Mouse (Mus musculus) limb, embryonic 15.5 days (tissue): ENCODE data around the gene Taar8b. TPM values are rescaled to one million over a fixed set of nuclear protein-coding genes. Genes with fewer than 3 reads are reported as not detected.
"Not testable (repeated sequence)": the region's sequence is repeated elsewhere in the genome, so short reads cannot be mapped to it uniquely, and the experiment has no call there.

ENCODE experiments used
- ATAC-seq: fragments of 200-750 bp; cut with Nextera tagmentation; 2 replicates; pipeline ENCODE4 v1.8.0; 2017; ENCODE audit warnings: low read depth, moderate TSS enrichment; ENCODE audit not compliant: insufficient number of reproducible peaks, low FRiP score, low TSS enrichment
- H3K27ac ChIP-seq: fragments of 300-500 bp; sonication (generic); 2 replicates; pipeline ENCODE4 v1.5.1; 2015; ENCODE audit warnings: moderate library complexity, mild to moderate bottlenecking, inconsistent platforms
- H3K27me3 ChIP-seq: fragments of 300-500 bp; sonication (generic); 2 replicates; pipeline ENCODE4 v1.6.1; 2015; ENCODE audit warnings: inconsistent platforms
- H3K36me3 ChIP-seq: fragments of 300-500 bp; sonication (generic); 2 replicates; pipeline ENCODE4 v1.6.1; 2015; ENCODE audit warnings: inconsistent platforms
- H3K4me1 ChIP-seq: fragments of 300-500 bp; sonication (generic); 2 replicates; pipeline ENCODE4 v1.6.1; 2015; ENCODE audit warnings: inconsistent platforms
- H3K4me2 ChIP-seq: fragments of 300-500 bp; sonication (generic); 2 replicates; pipeline ENCODE4 v1.6.1; 2015; ENCODE audit warnings: mild to moderate bottlenecking, inconsistent platforms
- H3K4me3 ChIP-seq: fragments of 300-500 bp; sonication (generic); 2 replicates; pipeline ENCODE4 v1.5.1; 2015; ENCODE audit warnings: mild to moderate bottlenecking, inconsistent platforms
- H3K9ac ChIP-seq: fragments of 300-500 bp; sonication (generic); 2 replicates; pipeline ENCODE4 v1.6.1; 2015; ENCODE audit warnings: inconsistent platforms
- H3K9me3 ChIP-seq: fragments of 300-500 bp; sonication (generic); 2 replicates; pipeline ENCODE4 v1.6.1; 2016; ENCODE audit warnings: inconsistent platforms
- WGBS: fragments of 180-500 bp; shearing (Covaris S2); methylation state at CpG from one replicate; pipeline ENCODE4 v1.1.7; 2015; 5-methylcytosine and 5-hydroxymethylcytosine counted together
- polyA plus RNA-seq: library from polyadenylated mRNA; unstranded; fragments of >200 nt; fragmentation: Nextera tagmentation; extraction: Ambion mirVana; gene quantifications from 2 replicates; pipeline ENCODE4 v1.2.1, GENCODE M21; 2015

Gene Taar8b
- polyA plus RNA-seq, 1 experiment from 2014 or later = not detected

DNA sequence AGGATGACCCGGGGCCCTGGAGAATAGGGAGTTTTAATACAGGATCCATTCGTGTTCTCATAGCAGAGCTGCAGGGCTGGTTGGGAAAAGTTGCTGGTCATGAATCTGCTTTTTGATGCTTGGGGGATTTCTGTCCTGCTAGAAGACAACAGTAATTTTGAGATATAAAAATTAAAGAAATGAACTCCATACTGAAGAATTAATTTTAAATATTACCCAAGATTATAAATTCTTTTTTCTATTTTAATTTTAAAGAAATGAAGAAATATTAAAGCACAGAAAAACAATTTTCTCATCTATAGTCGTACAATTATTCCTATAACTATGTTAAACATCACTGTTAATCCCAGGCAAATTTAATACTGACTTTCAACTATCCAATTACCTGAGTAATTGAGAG, 9.7 kb upstream of the Taar8b start, which contains the start of gene Taar8c:
Gene Taar8c, minus strand, starts transcription at position 101 of the 400 bp plus-strand sequence.
- not testable (repeated sequence) for H3K9ac ChIP-seq, H3K4me2 ChIP-seq, H3K27ac ChIP-seq, H3K27me3 ChIP-seq, H3K9me3 ChIP-seq, ATAC-seq, H3K36me3 ChIP-seq, H3K4me3 ChIP-seq, H3K4me1 ChIP-seq
- whole genome bisulfite sequencing = 82% methylated on average over 1 of the region's 3 CpGs

DNA sequence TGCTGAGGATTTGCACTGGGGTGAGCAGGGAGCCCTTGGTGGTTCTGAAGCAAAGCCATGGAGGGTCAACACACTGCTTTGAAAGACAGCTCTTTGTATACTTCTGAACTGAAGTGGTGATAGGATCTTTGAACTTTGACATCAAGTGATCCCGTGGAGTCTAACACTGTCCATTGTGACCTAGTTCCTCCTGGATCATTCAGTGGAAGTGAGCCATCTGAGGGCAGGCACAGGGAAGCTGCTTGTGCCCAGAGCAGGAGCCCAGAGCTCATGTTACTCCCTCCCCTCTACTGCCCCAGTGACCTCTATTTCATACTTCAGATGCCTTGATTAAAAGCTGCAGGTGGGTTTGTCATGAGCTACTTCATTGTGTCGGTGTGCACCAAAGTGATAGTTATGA, 4.9 kb upstream of the Taar8b start:
- H3K27me3 ChIP-seq, H3K9me3 ChIP-seq, H3K9ac ChIP-seq, ATAC-seq, H3K4me1 ChIP-seq, H3K36me3 ChIP-seq, H3K4me2 ChIP-seq, H3K27ac ChIP-seq, H3K4me3 ChIP-seq: not testable (repeated sequence)
- 69% methylated on average over 2 of the region's 2 CpGs for whole genome bisulfite sequencing

DNA sequence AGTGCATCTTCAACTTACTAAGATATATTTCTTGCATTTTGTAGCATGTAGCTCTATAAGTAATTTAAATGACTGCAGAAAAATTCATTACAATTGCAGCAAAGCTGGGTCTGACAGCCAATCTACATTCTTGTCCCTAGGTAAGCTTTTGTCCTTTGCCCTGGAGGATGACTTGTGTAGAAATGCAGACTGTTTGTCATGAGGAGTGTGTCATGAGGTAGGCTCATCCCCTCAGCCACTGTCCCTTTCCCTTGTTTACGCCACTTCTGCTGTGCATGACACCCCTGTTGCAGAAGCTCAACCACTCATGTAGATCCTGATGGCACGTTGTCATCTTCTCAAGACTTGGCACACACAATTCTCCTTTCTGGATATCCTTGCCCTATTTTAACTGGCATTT, 4.9 kb downstream of the Taar8b start:
- H3K9ac ChIP-seq = no peak overlapping the region
- H3K36me3 ChIP-seq = no peaks in the 10 kb centered on the region
- no peak for ATAC-seq
- H3K9me3 ChIP-seq = no peaks in the 10 kb centered on the region
- no peak overlapping the region for H3K4me3 ChIP-seq
- H3K27me3 ChIP-seq = no peaks in the 10 kb centered on the region
- no peaks in the 10 kb centered on the region for H3K4me1 ChIP-seq
- H3K4me2 ChIP-seq = no peak overlapping the region
- H3K27ac ChIP-seq = no peak overlapping the region
- 92% methylated on average over 2 of the region's 2 CpGs for WGBS

DNA sequence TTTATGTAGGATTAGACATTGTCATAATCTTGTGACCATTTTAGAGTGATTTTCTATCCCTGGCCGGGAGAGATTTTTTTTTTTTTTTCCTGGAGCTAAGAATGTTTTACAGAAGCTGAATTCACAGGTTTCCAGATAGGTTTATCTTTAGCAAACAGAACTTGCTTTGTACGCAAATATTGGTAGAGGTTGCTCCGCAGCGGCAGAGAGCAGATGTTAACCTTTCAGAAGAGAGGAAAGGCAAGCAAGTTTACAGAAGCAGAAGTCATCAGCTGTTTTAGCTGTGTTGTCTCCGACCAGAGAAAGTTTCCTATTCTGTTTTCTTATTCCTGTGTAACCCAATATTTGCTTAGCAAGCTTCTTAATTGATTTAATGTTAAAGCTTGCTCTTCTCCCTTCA, 5.5 kb downstream of the Taar8b start:
- no peak overlapping the region for H3K27ac ChIP-seq
- no peak overlapping the region for H3K4me3 ChIP-seq
- H3K4me2 ChIP-seq = no peak overlapping the region
- WGBS = 82% methylated on average over 5 of the region's 5 CpGs
- no peak overlapping the region for H3K9ac ChIP-seq
- no peaks in the 10 kb centered on the region for H3K9me3 ChIP-seq
- ATAC-seq = no peak
- H3K36me3 ChIP-seq = no peaks in the 10 kb centered on the region
- H3K27me3 ChIP-seq = no peaks in the 10 kb centered on the region
- no peaks in the 10 kb centered on the region for H3K4me1 ChIP-seq

DNA sequence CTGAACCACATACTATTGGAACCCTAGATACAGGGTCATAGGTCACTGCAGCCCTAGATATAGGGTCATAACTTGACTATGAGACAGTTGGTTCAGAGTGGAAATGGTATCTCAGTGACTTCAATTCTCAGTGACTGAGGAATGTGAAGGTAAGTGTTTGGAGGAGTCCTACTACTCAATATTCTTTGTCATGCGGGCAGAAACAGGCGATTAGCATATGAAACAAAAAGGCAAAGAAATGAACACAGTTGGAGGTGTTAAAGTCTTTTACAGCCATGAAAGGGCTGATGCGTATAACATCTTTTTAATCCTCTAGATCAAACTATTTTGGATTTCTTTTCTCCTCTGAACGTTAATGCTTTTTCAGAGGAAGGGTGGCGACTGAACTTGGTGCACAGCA, 6.2 kb downstream of the Taar8b start:
- Histone ChIP-seq H3K9ac (no peak overlapping the region), H3K4me2 (no peak overlapping the region), H3K27me3 (no peaks in the 10 kb centered on the region), H3K9me3 (no peaks in the 10 kb centered on the region), H3K36me3 (no peaks in the 10 kb centered on the region), H3K4me1 (no peaks in the 10 kb centered on the region), H3K27ac (no peak overlapping the region), H3K4me3 (no peak overlapping the region)
- ATAC-seq = no peak
- 75% methylated on average over 5 of the region's 5 CpGs for WGBS

DNA sequence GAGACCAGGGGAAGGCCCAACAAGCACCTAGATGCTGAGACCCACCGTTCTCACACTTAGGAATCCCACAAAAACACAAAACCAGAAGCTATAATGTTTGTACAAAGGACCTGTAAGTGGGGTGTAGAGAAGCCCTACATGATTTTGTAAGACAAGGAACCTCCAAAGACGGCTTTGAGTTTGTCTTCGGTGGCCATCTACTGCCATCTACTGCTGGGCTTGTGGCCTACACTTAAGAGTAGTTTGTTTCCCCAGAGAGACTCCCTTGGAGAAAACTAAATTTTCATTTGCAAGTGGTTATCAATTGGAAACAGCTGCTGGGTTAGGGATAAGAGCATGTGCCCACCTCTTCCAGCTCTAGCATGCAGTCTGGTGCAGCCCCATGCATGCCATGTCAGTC, 11.9 kb downstream of the Taar8b start:
- no peaks in the 10 kb centered on the region for H3K36me3 ChIP-seq
- peaks cover 4% of the 10 kb centered on the region; the same call in 1 of the 2 replicates for H3K27me3 ChIP-seq
- H3K4me3 ChIP-seq = no peak overlapping the region
- H3K27ac ChIP-seq = no peak overlapping the region
- no peak overlapping the region for H3K9ac ChIP-seq
- ATAC-seq = no peak
- H3K4me1 ChIP-seq = no peaks in the 10 kb centered on the region
- H3K4me2 ChIP-seq = no peak overlapping the region
- 38% methylated on average over 3 of the region's 3 CpGs for WGBS
- no peaks in the 10 kb centered on the region for H3K9me3 ChIP-seq

DNA sequence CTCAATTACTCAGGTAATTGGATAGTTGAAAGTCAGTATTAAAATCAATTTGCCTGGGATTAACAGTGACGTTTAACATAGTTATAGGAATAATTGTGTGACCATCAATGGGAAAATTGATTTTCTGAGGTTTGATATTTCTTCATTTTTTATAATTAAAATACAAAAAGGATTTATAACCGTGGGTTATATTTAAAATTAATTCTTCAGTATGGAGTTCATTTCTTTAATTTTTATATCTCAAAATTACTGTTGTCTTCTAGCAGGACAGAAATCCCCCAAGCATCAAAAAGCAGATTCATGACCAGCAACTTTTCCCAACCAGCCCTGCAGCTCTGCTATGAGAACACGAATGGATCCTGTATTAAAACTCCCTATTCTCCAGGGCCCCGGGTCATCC, 15.9 kb downstream of the Taar8b start, which contains the start of gene Taar8a:
Gene Taar8a, plus strand, starts transcription at position 301 of the 400 bp plus-strand sequence.
- H3K27ac ChIP-seq, H3K27me3 ChIP-seq, ATAC-seq, H3K9me3 ChIP-seq, H3K4me2 ChIP-seq, H3K4me1 ChIP-seq, H3K36me3 ChIP-seq, H3K9ac ChIP-seq, H3K4me3 ChIP-seq: not testable (repeated sequence)
- WGBS = 76% methylated on average over 2 of the region's 4 CpGs

DNA sequence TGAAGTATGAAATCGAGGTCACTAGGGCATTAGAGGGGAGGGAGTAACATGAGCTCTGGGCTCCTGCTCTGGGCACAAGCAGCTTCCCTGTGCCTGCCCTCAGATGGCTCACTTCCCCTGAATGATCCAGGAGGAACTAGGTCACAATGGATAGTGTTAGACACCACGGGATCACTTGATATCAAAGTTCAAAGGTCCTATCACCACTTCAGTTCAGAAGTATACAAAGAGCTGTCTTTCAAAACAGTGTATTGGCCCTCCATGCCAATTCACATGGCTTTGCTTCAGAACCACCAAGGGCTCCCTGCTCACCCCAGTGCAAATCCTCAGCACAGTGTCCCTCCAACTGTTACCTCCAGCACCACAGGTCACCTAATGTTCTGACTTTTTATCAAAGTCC, 17.3 kb downstream of the Taar8b start:
- H3K4me1 ChIP-seq, ATAC-seq: not testable (repeated sequence)
- 35% methylated on average over 2 of the region's 2 CpGs for WGBS

DNA sequence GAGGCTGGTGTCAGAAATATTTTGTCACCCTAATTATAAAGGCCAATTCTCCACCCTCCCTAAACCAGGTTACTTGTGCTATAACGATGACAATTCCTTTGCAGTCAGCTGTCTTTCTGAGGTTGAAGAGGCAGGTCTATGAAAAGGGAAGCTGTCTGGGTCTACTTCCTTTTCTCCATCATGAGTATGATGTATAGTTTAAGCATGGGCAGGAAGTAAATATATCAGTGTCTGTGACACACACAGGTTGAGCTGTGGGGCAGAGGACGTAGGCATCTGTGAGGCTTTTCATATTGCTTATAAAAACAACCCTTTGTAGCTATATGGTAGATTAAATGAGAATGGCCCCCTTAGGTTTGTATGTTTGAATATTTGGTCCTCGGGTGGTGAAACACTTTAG, 33.1 kb downstream of the Taar8b start:
- H3K4me1 ChIP-seq = no peaks in the 10 kb centered on the region
- H3K9me3 ChIP-seq = no peaks in the 10 kb centered on the region
- H3K36me3 ChIP-seq = no peaks in the 10 kb centered on the region
- ATAC-seq = no peak
- no peak overlapping the region for H3K4me3 ChIP-seq
- no peaks in the 10 kb centered on the region for H3K27me3 ChIP-seq
- no peak overlapping the region for H3K4me2 ChIP-seq
- 83% methylated on average over 3 of the region's 3 CpGs for WGBS
- H3K27ac ChIP-seq = no peak overlapping the region
- H3K9ac ChIP-seq = no peak overlapping the region

More for the DNA sequence above, 17.3 kb downstream of the Taar8b start:
- H3K9ac ChIP-seq, H3K27ac ChIP-seq, H3K4me2 ChIP-seq, H3K4me3 ChIP-seq, H3K36me3 ChIP-seq, H3K9me3 ChIP-seq, H3K27me3 ChIP-seq: not testable (repeated sequence)

DNA sequence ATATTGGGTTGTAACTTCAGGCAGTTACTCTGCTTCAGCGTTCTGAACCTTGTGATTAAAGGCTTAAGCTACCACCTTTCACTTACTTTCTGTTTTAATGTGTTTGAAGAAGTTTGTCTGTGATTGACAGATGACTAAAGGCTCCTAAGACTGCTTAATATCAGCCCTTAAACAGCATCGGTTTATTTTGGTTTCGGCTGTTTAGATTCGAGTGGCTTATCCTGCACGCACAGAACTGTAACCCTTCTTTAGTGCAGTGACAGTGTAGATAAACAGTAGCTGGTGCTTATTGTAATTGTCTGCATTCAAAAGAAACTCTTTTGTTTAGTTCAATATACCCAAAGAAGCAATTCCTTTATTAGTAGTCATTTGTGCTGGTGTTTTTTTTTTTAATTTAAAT, 40.1 kb downstream of the Taar8b start:
- no peak overlapping the region for H3K27ac ChIP-seq

DNA sequence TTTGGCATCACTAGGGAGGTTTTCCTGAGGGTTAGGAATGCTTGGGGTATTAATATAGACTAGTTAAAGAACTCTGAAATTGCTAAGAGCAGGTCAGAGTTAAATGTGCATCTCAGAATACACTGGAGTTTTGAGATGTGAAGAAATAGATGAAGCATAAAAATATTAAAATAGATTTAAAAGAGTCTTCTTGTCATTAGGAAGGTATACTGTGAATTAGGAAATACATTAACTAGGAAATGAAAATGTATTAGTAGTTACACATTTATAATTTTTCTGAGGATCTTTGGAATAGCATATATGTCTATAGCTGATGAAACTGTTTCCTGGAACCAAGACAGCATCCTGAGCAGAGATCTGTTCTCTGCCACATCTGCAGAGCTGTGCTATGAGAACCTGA, 42.9 kb downstream of the Taar8b start, which contains the start of gene Taar7f:
Gene Taar7f, plus strand, starts transcription at position 301 of the 400 bp plus-strand sequence.
- H3K4me2 ChIP-seq = no peak within 1 kb of the TSS
- no peak for ATAC-seq
- no peaks in the 10 kb centered on the region for H3K9me3 ChIP-seq
- H3K27ac ChIP-seq = no peak within 1 kb of the TSS
- no peaks in the 10 kb centered on the region for H3K4me1 ChIP-seq
- H3K36me3 ChIP-seq = no peaks in the 10 kb centered on the region
- H3K9ac ChIP-seq = no peak within 1 kb of the TSS
- no peaks in the 10 kb centered on the region for H3K27me3 ChIP-seq
- H3K4me3 ChIP-seq = no peak within 1 kb of the TSS

More for the DNA sequence above, 40.1 kb downstream of the Taar8b start:
- H3K4me2 ChIP-seq = no peak overlapping the region
- no peak for ATAC-seq
- no peak overlapping the region for H3K9ac ChIP-seq
- H3K36me3 ChIP-seq = no peaks in the 10 kb centered on the region
- no peaks in the 10 kb centered on the region for H3K4me1 ChIP-seq
- 70% methylated on average over 5 of the region's 5 CpGs for WGBS
- H3K4me3 ChIP-seq = no peak overlapping the region
- H3K27me3 ChIP-seq = no peaks in the 10 kb centered on the region
- H3K9me3 ChIP-seq = no peaks in the 10 kb centered on the region
